In genomic region chr6:83326761-83327160, GRCm38 (mm10) we compare ENCODE assay signal across 9 mouse cellular contexts. TPM values are rescaled to one million over a fixed set of nuclear protein-coding genes. Genes with fewer than 3 reads are reported as not detected.
A peak's percentile ranks its signal among the peaks of the same experiment; 100 is the strongest.
DNase-seq lines count a peak whose midpoint lies in the region; ATAC-seq and TF ChIP-seq lines count a peak whose summit lies in the region.
"Had no signal": no experiment of that assay in that cellular context is flagged by ENCODE, and none has a peak within 500 bp of the region (broad histone marks: within the 10 kb centered on the region; RNA-seq: fewer than 3 reads in every experiment).

No protein-coding gene starts in this region.

- H3K4me1 ChIP-seq in lung, adult 2 months (ENCODE audit: control insufficient read depth, insufficient read depth, low read length): peaks cover 5% of the 10 kb centered on the region
- H3K4me1 ChIP-seq in embryonic facial prominence, embryonic 15.5 days: peaks cover 12% of the 10 kb centered on the region
- H3K4me1 ChIP-seq in limb, embryonic 10.5 days: peaks cover 18% of the 10 kb centered on the region
- peaks cover 6% of the 10 kb centered on the region for H3K4me1 ChIP-seq in neural tube, embryonic 14.5 days (ENCODE audit: control insufficient read depth, insufficient read depth, low read length)

- no peak overlapping the region for H3K27ac ChIP-seq in embryonic facial prominence, embryonic 15.5 days (replicated peaks)
- no peak overlapping the region for H3K27ac ChIP-seq in limb, embryonic 10.5 days
- no peak overlapping the region for H3K27ac ChIP-seq in neural tube, embryonic 14.5 days (ENCODE audit: low read depth, low read length)

- no peak for ATAC-seq in embryonic facial prominence, embryonic 15.5 days (ENCODE audit: insufficient number of reproducible peaks, low FRiP score, low TSS enrichment, low read depth)
- no peak for ATAC-seq in neural tube, embryonic 14.5 days (ENCODE audit: low read depth)

- H3K36me3 ChIP-seq in embryonic facial prominence, embryonic 15.5 days: peaks cover 30% of the 10 kb centered on the region
- peaks cover 37% of the 10 kb centered on the region for H3K36me3 ChIP-seq in limb, embryonic 10.5 days
- H3K36me3 ChIP-seq in neural tube, embryonic 14.5 days (ENCODE audit: control insufficient read depth, insufficient read depth, low read length): peaks cover 18% of the 10 kb centered on the region

- intact Hi-C loops in gastrocnemius, postnatal 36 days (cut with DNase I): no loop called here

- peak overlapping the region; percentile 78; the same call in 1 of the 2 replicates for H3K9ac ChIP-seq in embryonic facial prominence, embryonic 15.5 days
- H3K9ac ChIP-seq in neural tube, embryonic 14.5 days (replicated peaks; ENCODE audit: low read depth, low read length): peak overlapping the region; percentile 79

- peak overlapping the region; percentile 72 for H3K4me2 ChIP-seq in embryonic facial prominence, embryonic 15.5 days (replicated peaks)
- H3K4me2 ChIP-seq in neural tube, embryonic 14.5 days (ENCODE audit: low read depth, low read length): peak overlapping the region; percentile 54

- 39% methylated on average over 6 of the region's 6 CpGs for WGBS in lung, adult 2 months
- WGBS in embryonic facial prominence, embryonic 15.5 days: 48% methylated on average over 6 of the region's 6 CpGs
- WGBS in limb, embryonic 10.5 days: 76% methylated on average over 6 of the region's 6 CpGs
- 68% methylated on average over 6 of the region's 6 CpGs for WGBS in neural tube, embryonic 14.5 days

- H3K9me3 ChIP-seq in embryonic facial prominence, embryonic 15.5 days (replicated peaks): no peaks in the 10 kb centered on the region
- H3K9me3 ChIP-seq in limb, embryonic 10.5 days (replicated peaks): no peaks in the 10 kb centered on the region
- H3K9me3 ChIP-seq in neural tube, embryonic 14.5 days (ENCODE audit: control insufficient read depth, low read length): no peaks in the 10 kb centered on the region

- no peak for TF ChIP-seq CTCF in lung, adult 2 months (IDR thresholded peaks at IDR 0.05; ENCODE audit: insufficient read depth, low read length)

- no peak for TF ChIP-seq POLR2A in lung, adult 2 months (IDR thresholded peaks at IDR 0.05; ENCODE audit: borderline replicate concordance, extremely low read depth, low read depth, low read length)

- H3K4me3 ChIP-seq in lung, adult 2 months (replicated peaks; ENCODE audit: extremely low read depth, low read depth, low read length): peak overlapping the region; percentile 81
- H3K4me3 ChIP-seq in embryonic facial prominence, embryonic 15.5 days (replicated peaks): peak overlapping the region; percentile 81
- H3K4me3 ChIP-seq in limb, embryonic 10.5 days: peak overlapping the region; percentile 99
- H3K4me3 ChIP-seq in neural tube, embryonic 14.5 days (ENCODE audit: low read depth, low read length): peak overlapping the region; percentile 74

- DNase-seq in lung, adult 2 months: no peak
- DNase-seq in lung, postnatal 14 days: no peak
- DNase-seq in limb, embryonic 10.5 days (ENCODE audit: low spot score): no peak
- DNase-seq in gastrocnemius, postnatal 36 days: no peak
- no peak for DNase-seq in thymus, postnatal 0 days (ENCODE audit: low spot score)
- DNase-seq in frontal cortex, postnatal 36 days (ENCODE audit: low spot score in 2 of 2): no peak
- DNase-seq: thymus, postnatal 4 days had no signal

- H3K27me3 ChIP-seq in embryonic facial prominence, embryonic 15.5 days: no peaks in the 10 kb centered on the region
- H3K27me3 ChIP-seq in limb, embryonic 10.5 days (ENCODE audit: low read depth, poor library complexity, severe bottlenecking): no peaks in the 10 kb centered on the region
- no peaks in the 10 kb centered on the region for H3K27me3 ChIP-seq in neural tube, embryonic 14.5 days (ENCODE audit: control insufficient read depth, insufficient read depth, low read length)

RNA-seq across cellular contexts. Expression of gene Mob1a, which starts 0.9 kb away (rescaled TPM):
- 39.1 and 41.3 TPM in 2 replicates for polyA plus RNA-seq in lung, adult 2 months (2012; rRNA removed)
- polyA plus RNA-seq in embryonic facial prominence, embryonic 15.5 days (2015; fragmentation: Nextera tagmentation; extraction: Ambion mirVana): 64.1 and 65.9 TPM in 2 replicates
- polyA plus RNA-seq in limb, embryonic 10.5 days (2016; fragmentation: Nextera tagmentation; extraction: Ambion mirVana): 54.1 and 63.3 TPM in 2 replicates
- polyA plus RNA-seq in neural tube, embryonic 14.5 days (2014; fragmentation: Nextera tagmentation; extraction: Ambion mirVana): 22.3 and 32.2 TPM in 2 replicates
- 1 to 10 TPM; 9.5 to 9.8 TPM for total RNA-seq in gastrocnemius, postnatal 36 days (2021)
- 71.5 and 73.4 TPM in 2 replicates for polyA plus RNA-seq in thymus, postnatal 0 days (2015; fragmentation: Nextera tagmentation; extraction: Ambion mirVana)

RNA-seq across cellular contexts. Expression of gene Mthfd2, which starts 1.1 kb away (rescaled TPM):
- 1.3 and 2.6 TPM in 2 replicates for polyA plus RNA-seq in lung, adult 2 months (2012; rRNA removed)
- 27.2 and 30.5 TPM in 2 replicates for polyA plus RNA-seq in embryonic facial prominence, embryonic 15.5 days (2015; fragmentation: Nextera tagmentation; extraction: Ambion mirVana)
- polyA plus RNA-seq in limb, embryonic 10.5 days (2016; fragmentation: Nextera tagmentation; extraction: Ambion mirVana): 64.9 and 94.0 TPM in 2 replicates
- polyA plus RNA-seq in neural tube, embryonic 14.5 days (2014; fragmentation: Nextera tagmentation; extraction: Ambion mirVana): 28.7 and 30.7 TPM in 2 replicates
- total RNA-seq in gastrocnemius, postnatal 36 days (2021): 1 to 10 TPM; 4.3 to 8.2 TPM
- 40.7 and 48.6 TPM in 2 replicates for polyA plus RNA-seq in thymus, postnatal 0 days (2015; fragmentation: Nextera tagmentation; extraction: Ambion mirVana)

RNA-seq across cellular contexts. Expression of gene Bola3, which starts 22.2 kb away (rescaled TPM):
- polyA plus RNA-seq in lung, adult 2 months (2012; rRNA removed): 7.5 and 12.5 TPM in 2 replicates
- polyA plus RNA-seq in embryonic facial prominence, embryonic 15.5 days (2015; fragmentation: Nextera tagmentation; extraction: Ambion mirVana): 105 and 113 TPM in 2 replicates
- 162 and 171 TPM in 2 replicates for polyA plus RNA-seq in limb, embryonic 10.5 days (2016; fragmentation: Nextera tagmentation; extraction: Ambion mirVana)
- 57.3 and 57.5 TPM in 2 replicates for polyA plus RNA-seq in neural tube, embryonic 14.5 days (2014; fragmentation: Nextera tagmentation; extraction: Ambion mirVana)
- 100 to 1,000 TPM; 223 to 243 TPM for total RNA-seq in gastrocnemius, postnatal 36 days (2021)
- 216 and 226 TPM in 2 replicates for polyA plus RNA-seq in thymus, postnatal 0 days (2015; fragmentation: Nextera tagmentation; extraction: Ambion mirVana)
